Mouse (Mus musculus) forebrain, embryonic 12.5 days (tissue): Measurements from ENCODE around the gene Ggct. TPM values are rescaled to one million over a fixed set of nuclear protein-coding genes. Genes with fewer than 3 reads are reported as not detected.
"Not testable (repeated sequence)": the region's sequence is repeated elsewhere in the genome, so short reads cannot be mapped to it uniquely, and the experiment has no call there.

ENCODE experiments used
- ATAC-seq: fragments of 200-750 bp; cut with Nextera tagmentation; 2 replicates; pipeline ENCODE4 v1.8.0; 2017; ENCODE audit warnings: moderate TSS enrichment; ENCODE audit not compliant: low FRiP score
- H3K27ac ChIP-seq: fragments of 300-500 bp; sonication (generic); 2 replicates; pipeline ENCODE4 v1.5.1; 2016; ENCODE audit warnings: mild to moderate bottlenecking
- H3K27me3 ChIP-seq: fragments of 300-500 bp; sonication (generic); 2 replicates; pipeline ENCODE4 v1.6.1; 2016; ENCODE audit warnings: mild to moderate bottlenecking
- H3K36me3 ChIP-seq: fragments of 300-500 bp; sonication (generic); replicated peaks from 2 replicates; pipeline ENCODE4 v1.6.1; 2016; ENCODE audit warnings: mild to moderate bottlenecking
- H3K4me1 ChIP-seq: fragments of 300-500 bp; sonication (generic); 2 replicates; pipeline ENCODE4 v1.6.1; 2016
- H3K4me2 ChIP-seq: fragments of 300-500 bp; sonication (generic); 2 replicates; pipeline ENCODE4 v1.6.1; 2016; ENCODE audit warnings: mild to moderate bottlenecking, moderate library complexity
- H3K4me3 ChIP-seq: fragments of 300-500 bp; sonication (generic); replicated peaks from 2 replicates; pipeline ENCODE4 v1.5.1; 2016; ENCODE audit warnings: mild to moderate bottlenecking
- H3K9ac ChIP-seq: fragments of 300-500 bp; sonication (generic); 2 replicates; pipeline ENCODE4 v1.6.1; 2016; ENCODE audit warnings: mild to moderate bottlenecking
- H3K9me3 ChIP-seq: fragments of 300-500 bp; sonication (generic); 2 replicates; pipeline ENCODE4 v1.6.1; 2016
- WGBS: fragments of 180-500 bp; shearing (Covaris S2); methylation state at CpG from one replicate; pipeline ENCODE4 v1.1.7; 2016; 5-methylcytosine and 5-hydroxymethylcytosine counted together
- polyA plus RNA-seq: library from polyadenylated mRNA; unstranded; fragments of >200 nt; fragmentation: Nextera tagmentation; extraction: Ambion mirVana; gene quantifications from 2 replicates; pipeline ENCODE4 v1.2.1, GENCODE M21; 2016

The Ggct gene
- polyA plus RNA-seq, 1 experiment from 2014 or later = 9.4 TPM

DNA sequence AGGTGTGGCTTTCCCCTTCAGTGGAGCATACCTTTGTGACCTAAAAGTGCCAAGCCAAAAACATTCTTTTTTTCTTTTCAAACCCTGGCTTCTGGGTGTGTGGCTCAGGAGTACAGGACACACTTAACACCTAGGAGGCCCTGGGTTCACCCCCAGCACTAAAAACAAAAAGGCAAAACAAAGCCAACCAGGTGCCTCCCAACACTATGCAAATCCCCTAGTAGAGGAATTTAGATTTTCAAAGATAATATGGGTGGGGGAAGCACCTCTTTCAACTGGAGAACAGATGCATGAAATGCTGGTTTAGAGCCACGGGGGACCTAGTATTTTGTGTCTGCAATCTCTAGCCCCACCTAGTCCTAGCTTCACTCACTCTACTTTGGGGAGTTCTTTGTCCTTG, 28.0 kb downstream of the Ggct start:
- no peaks in the 10 kb centered on the region for H3K27me3 ChIP-seq
- no peaks in the 10 kb centered on the region for H3K36me3 ChIP-seq
- no peak overlapping the region for H3K4me2 ChIP-seq
- no peak overlapping the region for H3K9ac ChIP-seq
- H3K4me1 ChIP-seq = no peaks in the 10 kb centered on the region
- H3K9me3 ChIP-seq = no peaks in the 10 kb centered on the region
- no peak overlapping the region for H3K4me3 ChIP-seq
- WGBS = 46% methylated on average over 1 of the region's 1 CpGs
- ATAC-seq = no peak
- no peak overlapping the region for H3K27ac ChIP-seq

DNA sequence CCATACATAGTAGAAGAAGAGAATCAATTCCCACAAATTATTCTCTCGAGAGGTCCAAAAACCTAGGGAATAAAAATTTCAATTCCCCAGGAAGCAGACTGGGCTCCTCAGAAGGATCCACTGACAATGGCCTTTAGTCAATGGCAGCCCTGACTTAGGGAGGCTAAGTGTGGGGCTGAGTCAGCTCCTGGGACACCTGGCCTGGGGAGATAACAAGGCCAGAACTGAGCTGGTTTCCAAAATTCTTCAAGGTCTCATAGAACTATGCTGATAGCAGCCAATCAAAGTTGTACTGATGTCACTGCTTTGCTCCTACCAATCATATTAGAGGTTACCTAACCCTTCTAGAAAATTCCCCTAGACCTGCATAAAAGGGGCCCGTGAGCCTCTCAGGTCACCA, 29.2 kb downstream of the Ggct start:
- Histone ChIP-seq H3K36me3 (no peaks in the 10 kb centered on the region), H3K4me2 (no peak overlapping the region), H3K9ac (no peak overlapping the region), H3K4me1 (no peaks in the 10 kb centered on the region), H3K4me3 (no peak overlapping the region), H3K9me3 (no peaks in the 10 kb centered on the region), H3K27me3 (no peaks in the 10 kb centered on the region), H3K27ac (no peak overlapping the region)
- 91% methylated on average over 2 of the region's 2 CpGs for WGBS
- ATAC-seq = no peak

DNA sequence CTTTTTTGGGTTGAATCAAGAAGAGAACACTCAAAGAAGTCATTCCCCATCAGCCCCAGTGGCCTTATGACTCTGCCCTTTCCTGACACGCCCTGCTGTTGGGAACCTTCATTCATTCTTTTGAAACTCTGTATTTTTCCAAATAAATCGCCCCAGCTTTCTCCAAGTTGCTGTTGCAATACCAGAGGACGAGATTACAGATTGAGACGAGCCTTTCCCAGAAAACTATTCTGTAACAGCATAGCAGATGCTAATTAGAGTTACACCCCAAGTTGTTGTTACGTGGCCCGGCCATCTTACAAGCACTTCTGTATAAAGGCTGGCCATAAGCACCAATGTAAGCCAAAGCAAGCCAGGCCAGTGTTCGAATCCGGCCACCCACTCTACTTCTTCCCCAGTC, 35.1 kb downstream of the Ggct start:
- H3K4me1 ChIP-seq = no peaks in the 10 kb centered on the region
- no peaks in the 10 kb centered on the region for H3K27me3 ChIP-seq
- H3K4me2 ChIP-seq = no peak overlapping the region
- no peak overlapping the region for H3K27ac ChIP-seq
- ATAC-seq = no peak
- no peak overlapping the region for H3K9ac ChIP-seq
- H3K4me3 ChIP-seq = no peak overlapping the region
- no peaks in the 10 kb centered on the region for H3K36me3 ChIP-seq
- no peaks in the 10 kb centered on the region for H3K9me3 ChIP-seq
- 85% methylated on average over 8 of the region's 8 CpGs for WGBS

DNA sequence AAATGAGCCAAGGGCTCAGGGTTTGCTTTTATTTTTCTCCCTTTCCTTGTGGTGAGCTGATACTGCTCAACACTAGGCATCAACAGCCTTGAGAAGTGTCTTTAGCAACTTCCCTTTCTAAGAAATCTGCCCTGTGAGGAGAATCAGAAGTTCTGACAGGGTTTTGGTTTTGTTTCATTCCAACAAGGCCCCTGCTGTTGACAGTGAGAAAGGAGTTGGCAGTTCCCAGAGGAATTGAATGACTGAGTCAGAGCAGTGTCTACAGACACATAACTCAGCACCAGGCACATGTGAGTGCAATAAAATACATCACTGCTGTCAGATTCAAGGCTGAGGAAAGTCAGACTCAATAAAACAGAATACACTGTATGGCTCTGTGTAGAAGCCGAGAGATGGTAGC, 36.3 kb downstream of the Ggct start:
- Histone ChIP-seq H3K4me1 (no peaks in the 10 kb centered on the region), H3K4me3 (no peak overlapping the region), H3K36me3 (no peaks in the 10 kb centered on the region), H3K27me3 (no peaks in the 10 kb centered on the region), H3K4me2 (no peak overlapping the region), H3K27ac (no peak overlapping the region), H3K9me3 (no peaks in the 10 kb centered on the region), H3K9ac (no peak overlapping the region)
- no peak for ATAC-seq
- 85% methylated on average over 1 of the region's 1 CpGs for WGBS

DNA sequence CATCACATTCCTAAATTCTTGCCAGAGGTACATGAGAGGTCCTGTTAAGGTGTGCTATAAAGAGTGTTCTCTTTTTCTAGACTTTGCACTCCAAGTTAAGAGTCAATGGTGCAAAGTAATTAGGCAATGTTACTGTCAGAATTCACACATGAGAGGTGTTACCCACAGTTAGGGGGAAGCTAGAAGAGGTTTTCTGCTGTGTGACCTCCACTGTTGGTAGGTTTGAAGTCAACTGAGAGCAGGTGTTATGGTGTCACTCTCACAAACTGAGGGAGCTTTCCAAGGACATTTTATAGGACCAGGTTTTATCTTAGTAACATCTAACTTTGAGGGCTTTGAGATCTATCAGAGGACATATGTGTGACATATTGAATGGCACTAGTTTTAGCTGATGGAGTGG, 36.8 kb downstream of the Ggct start:
- Histone ChIP-seq H3K9me3 (no peaks in the 10 kb centered on the region), H3K4me3 (no peak overlapping the region), H3K4me2 (no peak overlapping the region), H3K4me1 (no peaks in the 10 kb centered on the region), H3K9ac (no peak overlapping the region), H3K27ac (no peak overlapping the region), H3K36me3 (no peaks in the 10 kb centered on the region), H3K27me3 (no peaks in the 10 kb centered on the region)
- ATAC-seq = no peak

DNA sequence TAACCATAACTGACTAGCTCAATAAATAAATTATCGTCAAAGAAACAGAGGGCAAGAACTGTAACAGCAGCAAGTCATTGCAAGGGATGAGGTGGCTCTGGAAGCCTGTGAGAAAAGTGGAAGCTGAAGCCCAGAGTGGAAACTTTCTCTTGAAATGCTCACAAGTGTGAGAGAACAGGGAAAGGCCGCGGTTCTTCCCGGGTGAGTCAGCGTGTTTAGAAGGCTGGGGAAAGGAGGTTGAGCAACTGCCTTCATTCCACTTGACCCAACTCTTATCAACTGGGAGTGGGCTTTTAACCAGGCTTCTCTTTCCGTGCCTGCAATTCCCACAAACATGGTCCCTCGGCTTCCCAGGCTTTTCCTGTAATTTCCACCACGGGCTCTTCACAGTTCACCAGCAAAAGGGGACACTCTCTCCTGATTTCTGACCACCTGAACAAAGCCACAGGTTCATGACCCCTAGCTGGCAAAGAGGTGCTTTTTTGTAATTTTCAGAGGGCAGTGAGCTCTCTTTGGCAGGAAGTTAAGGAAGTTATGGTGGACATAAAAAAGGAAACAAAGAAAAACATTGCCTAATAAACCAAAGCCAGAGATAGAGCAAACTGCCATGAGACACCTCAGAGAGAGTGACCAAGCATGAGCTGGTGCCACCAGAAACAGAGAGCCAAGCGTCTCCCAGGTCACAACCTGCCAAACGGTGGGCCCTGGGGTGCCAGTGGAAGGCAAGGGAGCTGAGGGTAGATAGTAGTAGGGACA, 37.9 kb downstream of the Ggct start:
- H3K4me1 ChIP-seq = no peaks in the 10 kb centered on the region
- ATAC-seq = no peak
- WGBS = 89% methylated on average over 10 of the region's 10 CpGs
- no peak overlapping the region for H3K27ac ChIP-seq
- no peak overlapping the region for H3K4me2 ChIP-seq
- no peak overlapping the region for H3K9ac ChIP-seq
- no peaks in the 10 kb centered on the region for H3K27me3 ChIP-seq
- no peak overlapping the region for H3K4me3 ChIP-seq
- H3K9me3 ChIP-seq = no peaks in the 10 kb centered on the region
- H3K36me3 ChIP-seq = no peaks in the 10 kb centered on the region

DNA sequence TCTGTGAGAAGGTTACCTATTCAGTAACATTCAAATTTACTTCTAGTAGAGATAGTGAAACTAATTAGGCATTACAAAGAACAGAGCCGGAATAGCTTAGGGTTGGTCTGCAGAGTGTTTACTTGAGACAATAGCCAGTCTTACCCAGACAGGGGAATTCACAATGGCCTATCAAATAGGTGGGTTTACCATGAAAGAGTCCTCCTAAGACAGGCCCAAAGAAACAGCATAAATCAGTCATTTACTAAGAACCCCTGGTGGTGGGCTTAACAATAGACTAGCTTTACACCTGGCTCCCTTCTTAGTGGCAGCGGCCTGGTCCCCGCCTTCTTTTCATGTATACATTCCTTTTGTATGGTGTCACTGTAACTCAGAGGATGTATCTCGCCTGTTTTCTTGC, 39.4 kb downstream of the Ggct start:
- H3K36me3 ChIP-seq, H3K27me3 ChIP-seq, H3K4me1 ChIP-seq, H3K9me3 ChIP-seq, H3K4me2 ChIP-seq, H3K4me3 ChIP-seq, H3K27ac ChIP-seq, H3K9ac ChIP-seq, ATAC-seq: not testable (repeated sequence)
- 70% methylated on average over 4 of the region's 4 CpGs for WGBS

DNA sequence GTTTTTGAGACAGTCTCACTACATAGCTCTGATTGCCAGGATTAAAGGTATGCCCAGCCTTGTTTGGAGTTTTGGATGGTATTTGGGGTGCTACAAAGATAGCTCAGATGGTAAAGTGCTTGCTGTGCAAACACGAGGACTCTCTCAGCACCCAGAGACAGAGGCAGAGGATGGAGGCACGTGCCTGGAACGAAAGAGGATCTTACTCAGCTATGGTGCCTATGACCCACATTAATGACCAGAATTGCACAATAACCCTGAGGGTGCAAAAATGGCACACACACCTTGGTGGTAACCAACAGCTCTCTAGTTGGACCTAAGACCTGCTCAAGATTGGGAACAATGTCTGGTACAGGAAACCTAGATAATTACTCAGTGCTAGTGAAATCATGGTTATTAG, 40.2 kb downstream of the Ggct start:
- H3K4me2 ChIP-seq = no peak overlapping the region
- H3K9ac ChIP-seq = no peak overlapping the region
- no peak overlapping the region for H3K4me3 ChIP-seq
- H3K36me3 ChIP-seq = no peaks in the 10 kb centered on the region
- no peaks in the 10 kb centered on the region for H3K27me3 ChIP-seq
- H3K27ac ChIP-seq = no peak overlapping the region
- no peak for ATAC-seq
- no peaks in the 10 kb centered on the region for H3K4me1 ChIP-seq
- 92% methylated on average over 3 of the region's 3 CpGs for WGBS
- no peaks in the 10 kb centered on the region for H3K9me3 ChIP-seq

DNA sequence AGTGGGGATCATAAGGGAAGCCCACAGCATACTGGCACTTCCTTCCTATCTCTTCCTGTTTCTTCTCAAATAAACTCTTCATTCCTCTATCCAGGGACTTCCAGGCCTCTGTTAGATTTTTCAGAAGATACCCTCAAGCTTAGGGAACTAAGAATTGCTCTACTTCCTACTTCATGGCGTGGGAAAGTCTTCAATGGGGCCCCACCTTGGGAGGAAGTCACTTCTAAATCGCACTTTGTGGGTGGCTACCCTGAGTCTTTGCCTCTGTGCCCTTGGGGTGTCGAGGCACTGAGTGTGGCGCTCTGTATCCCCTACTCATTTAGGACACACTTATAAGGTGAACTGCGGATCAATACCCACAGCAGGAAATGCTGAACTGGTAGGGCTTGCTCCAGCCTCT, 44.1 kb downstream of the Ggct start:
- Histone ChIP-seq H3K27ac (no peak overlapping the region), H3K9me3 (no peaks in the 10 kb centered on the region), H3K4me3 (no peak overlapping the region), H3K9ac (no peak overlapping the region), H3K36me3 (no peaks in the 10 kb centered on the region), H3K4me1 (no peaks in the 10 kb centered on the region), H3K4me2 (no peak overlapping the region), H3K27me3 (peaks cover 15% of the 10 kb centered on the region)
- WGBS = 85% methylated on average over 5 of the region's 5 CpGs
- no peak for ATAC-seq

DNA sequence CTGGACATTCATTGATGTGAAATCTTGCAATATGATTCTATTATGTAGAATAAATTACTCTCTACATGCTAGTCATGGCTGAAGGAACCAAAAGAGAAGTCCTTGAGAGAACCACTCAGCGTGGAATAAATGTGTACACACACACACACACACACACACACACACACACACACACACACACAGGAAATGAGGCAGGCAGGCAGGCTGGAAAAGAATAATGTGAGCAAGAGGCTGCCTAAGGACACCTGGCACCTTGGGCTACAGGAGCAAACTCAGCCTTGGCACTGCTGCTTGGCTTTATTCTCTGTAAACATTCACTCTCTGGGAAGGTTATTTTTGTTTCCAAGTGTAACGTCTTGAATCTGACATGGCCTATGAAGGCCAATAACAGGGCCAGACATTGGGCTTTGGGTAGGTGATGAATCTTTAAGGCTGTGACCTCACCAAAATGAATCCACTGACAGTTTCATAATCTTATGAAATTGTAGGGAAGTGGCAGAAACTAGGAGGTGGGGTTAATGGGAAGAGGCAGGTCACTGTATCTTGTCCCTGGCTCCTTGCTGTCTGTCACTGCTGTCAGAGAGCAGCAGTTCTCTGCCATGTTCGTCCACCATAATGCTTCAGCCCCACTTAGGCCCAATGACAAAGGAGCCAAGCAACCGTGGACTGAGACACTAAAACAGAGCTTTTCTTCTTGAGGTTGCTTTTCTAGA, 46.4 kb downstream of the Ggct start:
- Histone ChIP-seq H3K36me3 (no peaks in the 10 kb centered on the region), H3K27me3 (peaks cover 30% of the 10 kb centered on the region), H3K9me3 (no peaks in the 10 kb centered on the region), H3K4me3 (no peak overlapping the region), H3K4me1 (no peaks in the 10 kb centered on the region), H3K9ac (no peak overlapping the region), H3K27ac (no peak overlapping the region), H3K4me2 (no peak overlapping the region)
- ATAC-seq = no peak
- WGBS = 83% methylated on average over 4 of the region's 4 CpGs

DNA sequence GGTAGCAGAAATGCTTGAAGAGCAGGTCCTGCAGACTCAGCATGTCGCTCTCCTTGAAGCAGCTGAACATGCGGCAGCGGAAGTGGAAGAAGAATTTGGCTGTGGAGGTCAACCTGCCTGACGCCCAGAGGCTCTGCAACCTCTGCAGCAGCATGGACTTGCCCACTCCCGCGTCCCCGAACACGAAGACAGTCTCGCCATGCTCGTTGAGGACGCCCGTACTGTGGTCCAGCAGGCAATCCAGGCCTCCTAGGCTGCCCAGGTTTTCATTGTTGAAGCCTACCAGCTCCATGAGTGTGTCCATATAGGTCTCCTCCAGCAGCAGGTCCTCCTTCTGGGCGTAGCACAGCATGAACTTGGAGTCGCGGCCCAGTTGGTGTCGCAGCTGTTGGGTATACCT, 48.2 kb downstream of the Ggct start:
- Histone ChIP-seq H3K9me3 (no peaks in the 10 kb centered on the region), H3K9ac (no peak overlapping the region), H3K4me2 (no peak overlapping the region), H3K27me3 (peaks cover 30% of the 10 kb centered on the region), H3K4me1 (no peaks in the 10 kb centered on the region), H3K36me3 (no peaks in the 10 kb centered on the region), H3K4me3 (no peak overlapping the region), H3K27ac (no peak overlapping the region)
- WGBS = 89% methylated on average over 16 of the region's 16 CpGs
- ATAC-seq = no peak

DNA sequence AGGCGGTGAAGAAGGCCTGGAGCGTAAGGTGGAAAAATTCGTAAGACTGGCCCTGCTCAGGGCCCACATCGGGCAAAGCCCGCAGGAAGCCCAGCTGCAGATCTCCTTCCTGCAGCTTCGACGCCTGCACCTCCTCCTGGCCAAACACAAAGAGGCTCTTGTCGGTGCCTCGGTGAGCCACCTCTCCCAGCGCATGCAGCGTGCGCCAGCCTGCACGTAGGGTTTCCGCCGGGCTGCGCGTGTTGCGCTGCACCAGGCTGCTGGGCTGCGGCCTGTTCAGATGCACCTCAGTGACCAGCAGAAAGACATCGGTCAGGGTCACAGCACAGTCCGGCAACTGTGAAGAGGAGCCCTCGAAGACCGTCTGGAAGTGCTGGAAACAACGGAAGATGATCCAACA, 49.0 kb downstream of the Ggct start:
- no peaks in the 10 kb centered on the region for H3K9me3 ChIP-seq
- 54% methylated on average over 24 of the region's 24 CpGs for WGBS
- no peak for ATAC-seq
- no peaks in the 10 kb centered on the region for H3K4me1 ChIP-seq
- no peak overlapping the region for H3K9ac ChIP-seq
- H3K27ac ChIP-seq = no peak overlapping the region
- H3K27me3 ChIP-seq = peaks cover 30% of the 10 kb centered on the region
- H3K4me3 ChIP-seq = no peak overlapping the region
- no peaks in the 10 kb centered on the region for H3K36me3 ChIP-seq
- H3K4me2 ChIP-seq = no peak overlapping the region

DNA sequence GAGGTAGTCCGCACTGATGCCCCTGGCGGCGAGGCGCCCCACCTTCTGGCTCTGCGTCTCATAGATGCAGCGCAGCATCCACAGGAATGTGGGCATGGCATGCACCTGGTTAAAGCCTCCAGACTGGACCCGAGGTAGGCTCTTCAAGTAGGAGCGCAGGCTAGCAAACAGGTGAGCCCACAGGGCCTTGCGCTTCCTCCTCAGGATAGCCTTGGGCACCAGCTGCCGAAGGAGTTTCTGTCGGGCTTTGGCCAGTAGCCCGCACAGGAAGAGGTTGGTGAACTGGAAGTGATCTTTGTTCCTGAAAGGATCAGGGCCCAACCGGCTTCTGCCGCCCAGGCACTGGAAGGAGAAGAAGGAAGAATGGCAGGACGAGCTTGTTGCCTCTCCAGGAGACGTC, 49.5 kb downstream of the Ggct start:
- Histone ChIP-seq H3K4me1 (no peaks in the 10 kb centered on the region), H3K9ac (no peak overlapping the region), H3K27me3 (peaks cover 30% of the 10 kb centered on the region), H3K9me3 (no peaks in the 10 kb centered on the region), H3K27ac (no peak overlapping the region), H3K4me3 (no peak overlapping the region), H3K36me3 (no peaks in the 10 kb centered on the region), H3K4me2 (no peak overlapping the region)
- no peak for ATAC-seq
- WGBS = 80% methylated on average over 16 of the region's 16 CpGs
